Mouse (Mus musculus) spleen, postnatal 14 days (tissue): ENCODE data around the gene Esrp2.

ENCODE experiments used
- DNase-seq, 2 experiments: peaks; one replicate each; pipeline ENCODE4 v3.0.0; 2021 to 2022; ENCODE audit warnings: low spot score in 2 of 2

The Esrp2 gene

GRCm38 (mm10) chr8:106136156-106137130 is at the start of gene Esrp2:
Esrp2 (minus strand) TSS chr8:106136974.
- no peak for DNase-seq

DNA sequence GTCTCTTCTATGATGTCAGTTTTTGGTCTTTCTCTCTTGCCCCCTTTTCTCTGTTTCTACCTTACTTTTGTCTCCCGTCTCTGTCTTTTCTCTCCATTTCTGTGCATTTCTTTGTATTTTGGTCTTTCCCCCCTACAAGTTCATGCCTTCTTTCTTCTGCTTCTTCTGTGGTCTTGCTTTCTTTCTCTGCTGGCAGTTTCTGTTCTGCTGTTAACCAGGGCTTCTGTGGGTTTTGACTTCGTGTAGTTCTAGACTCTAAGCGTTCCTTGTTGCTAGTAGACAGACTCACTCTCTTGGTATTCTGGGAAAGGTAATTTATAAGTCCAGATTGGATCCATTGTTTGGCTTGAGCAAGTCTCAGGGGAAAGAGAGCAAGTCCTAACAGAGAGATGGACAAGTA is 49.6 kb upstream of the Esrp2 start:
- DNase-seq = no peak

DNA sequence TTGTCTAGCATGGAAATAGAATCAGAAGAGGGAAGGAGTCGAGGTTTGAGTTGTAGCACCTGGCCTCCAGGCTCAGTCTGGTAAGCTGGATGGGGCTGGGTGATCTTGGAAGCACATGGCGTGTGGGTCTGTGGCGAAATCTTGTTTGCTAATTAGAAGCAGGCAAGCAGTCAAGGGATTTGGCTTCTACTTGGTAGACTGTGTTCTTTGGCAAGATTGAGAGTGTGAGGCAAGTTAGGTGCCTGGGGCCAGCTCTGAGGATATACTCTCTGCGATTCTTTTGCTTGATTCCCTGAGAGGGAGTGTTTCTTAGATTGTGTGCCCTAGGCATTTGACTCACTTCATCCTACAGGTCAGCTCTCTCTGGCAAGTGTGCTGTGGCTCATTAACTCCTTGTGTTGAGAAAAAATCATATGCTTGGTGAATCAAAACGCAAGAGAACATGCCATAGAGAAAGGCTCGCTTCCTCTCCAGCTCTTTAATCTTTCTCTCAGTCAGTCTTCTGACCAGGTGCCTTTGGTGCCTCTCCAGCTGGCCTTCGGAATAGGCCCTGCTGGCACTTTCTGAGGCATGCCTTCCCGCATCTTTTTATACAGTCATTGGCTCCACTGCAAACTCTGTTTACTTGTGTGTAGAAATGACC is 49.0 kb upstream of the Esrp2 start:
- DNase-seq = no peak

GRCm38 (mm10) chr8:106178428-106178827 is 41.7 kb upstream of the Esrp2 start:
- DNase-seq = no peak

- DNase-seq = no peak
These were observed 40.8 kb upstream of the Esrp2 start for GRCm38 (mm10) chr8:106177594-106177993.

- DNase-seq = no peak
These were observed 40.1 kb upstream of the Esrp2 start for GRCm38 (mm10) chr8:106176891-106177290.

GRCm38 (mm10) chr8:106173566-106173965 is 36.8 kb upstream of the Esrp2 start:
- no peak for DNase-seq

- no peak for DNase-seq
These were observed 33.2 kb upstream of the Esrp2 start for GRCm38 (mm10) chr8:106169934-106170480.

- DNase-seq = no peak
These were observed 32.5 kb upstream of the Esrp2 start for GRCm38 (mm10) chr8:106169017-106169933.

DNA sequence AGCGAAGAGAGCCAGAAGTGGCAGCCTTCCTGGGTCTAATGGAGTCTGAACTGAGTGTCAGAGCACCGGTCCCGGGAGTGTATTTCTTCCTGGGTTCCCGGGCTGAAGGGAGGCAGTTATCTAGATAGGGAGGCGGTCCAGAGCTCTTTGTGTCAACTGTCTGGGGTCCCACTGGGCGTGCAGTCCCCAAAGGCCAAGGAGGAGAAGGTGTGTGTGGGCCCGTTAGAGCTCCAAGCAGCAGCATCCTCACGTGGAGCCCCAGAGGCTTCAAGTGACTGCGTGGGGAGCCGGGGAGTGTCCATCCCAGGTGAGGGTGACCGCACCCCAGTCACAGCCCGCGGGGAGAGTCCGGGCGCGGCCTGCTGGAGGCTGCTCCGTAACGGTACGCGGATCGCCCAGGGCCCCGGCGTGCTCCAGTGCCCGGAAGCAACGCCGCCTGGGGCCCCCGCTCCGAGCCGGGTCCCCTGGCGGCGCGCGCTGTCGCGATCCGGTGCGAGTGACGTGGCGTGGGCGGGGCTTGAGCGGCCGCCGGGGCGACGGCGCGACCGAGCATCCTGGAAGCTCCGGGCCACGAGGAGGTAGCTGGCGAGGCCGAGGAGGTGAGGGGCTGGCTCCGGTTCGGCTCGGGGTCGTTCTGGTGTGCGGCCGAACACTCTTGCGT is 31.7 kb upstream of the Esrp2 start, which contains the start of gene Slc7a6:
Slc7a6 (plus strand) TSS at position 502 of the 661 bp plus-strand sequence.
- peak; percentile 72 to 82 for DNase-seq

- peak; percentile 30 to 68 for DNase-seq
These were observed 28.7 kb upstream of the Esrp2 start for GRCm38 (mm10) chr8:106165460-106165859.

GRCm38 (mm10) chr8:106163251-106163650 is 26.5 kb upstream of the Esrp2 start:
- no peak for DNase-seq

DNA sequence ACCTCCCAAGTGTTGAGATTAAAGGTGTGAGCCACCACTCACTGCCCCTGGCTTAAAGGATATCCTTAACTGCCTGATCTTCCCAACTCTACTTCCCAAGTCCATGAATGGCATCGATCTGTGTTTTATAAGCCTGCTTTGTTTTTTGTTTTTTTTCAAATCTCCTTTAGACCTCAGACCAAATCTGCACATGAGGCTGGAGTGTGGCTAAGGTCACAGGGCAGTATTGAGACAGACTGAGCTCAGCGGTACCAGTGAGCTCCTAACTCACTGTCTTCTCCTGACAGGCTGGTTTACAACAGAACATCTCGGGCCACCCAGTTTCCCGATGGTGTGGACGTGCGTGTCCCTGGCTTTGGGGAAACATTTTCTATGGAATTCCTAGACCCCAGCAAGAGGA is 23.1 kb upstream of the Esrp2 start:
- DNase-seq = no peak

- no peak for DNase-seq
These were observed 21.6 kb upstream of the Esrp2 start for GRCm38 (mm10) chr8:106158381-106158780.

GRCm38 (mm10) chr8:106157419-106157818 is 20.6 kb upstream of the Esrp2 start:
- DNase-seq = no peak

DNA sequence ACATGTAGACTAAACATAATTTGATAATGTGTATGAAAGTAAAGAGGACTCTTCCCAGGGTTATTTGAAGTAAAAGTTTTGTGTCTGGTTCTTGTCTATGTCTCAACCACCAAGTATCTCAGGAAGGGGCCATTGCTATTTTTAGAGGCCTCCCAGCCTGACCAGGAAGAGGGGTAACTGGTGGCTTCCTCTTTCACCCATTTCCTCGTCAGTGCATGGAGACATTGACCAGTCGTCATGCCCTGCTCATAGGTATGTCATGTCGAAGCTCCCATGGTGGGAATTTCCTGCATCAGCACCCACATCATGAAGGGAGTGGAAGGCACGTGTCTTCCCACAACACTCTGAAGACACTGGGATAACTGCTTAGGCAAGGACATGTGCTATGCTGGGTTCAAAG is 16.1 kb upstream of the Esrp2 start:
- no peak for DNase-seq

- no peak for DNase-seq
These were observed 14.3 kb upstream of the Esrp2 start for GRCm38 (mm10) chr8:106151041-106151440.

- DNase-seq = no peak
These were observed 13.9 kb upstream of the Esrp2 start for GRCm38 (mm10) chr8:106150653-106151000.

GRCm38 (mm10) chr8:106149801-106150652 is 13.3 kb upstream of the Esrp2 start, which contains the start of gene Pla2g15:
Pla2g15 (plus strand) TSS chr8:106150399.
- DNase-seq = peak; percentile 87 to 88

DNA sequence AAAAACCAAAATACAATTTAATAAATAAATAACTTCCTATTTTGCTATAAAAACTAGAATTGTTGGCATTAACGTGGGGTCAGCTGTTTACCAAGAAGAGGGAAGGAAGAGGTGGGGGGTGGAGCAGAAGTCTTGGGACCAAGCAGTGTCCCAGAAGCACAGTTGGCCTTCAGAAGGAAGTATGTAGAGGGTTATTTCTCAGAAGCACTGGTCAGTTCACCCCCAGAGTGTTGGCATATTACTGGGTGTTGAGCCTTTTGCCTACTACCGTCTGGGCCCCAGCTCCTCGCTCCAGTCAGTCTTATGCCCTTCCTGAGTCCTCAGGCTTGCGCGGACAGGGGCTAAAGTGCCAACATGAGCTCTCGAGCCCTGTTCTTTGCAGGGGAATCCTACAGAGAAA is 12.3 kb upstream of the Esrp2 start:
- DNase-seq = no peak
